Mouse (Mus musculus) left cerebral cortex, adult 8-10 months (tissue): ENCODE measurements around the gene Odf3l2. TPM values are rescaled to one million over a fixed set of nuclear protein-coding genes. Genes with fewer than 3 reads are reported as not detected.

ENCODE experiments used
- total RNA-seq, 4 experiments: library from RNA; stranded (reverse); gene quantifications; 2 replicates each; pipeline ENCODE4 v1.2.4; 2022

Gene Odf3l2
- total RNA-seq, 4 experiments from 2014 or later = 0.42 to 0.70 (median 0.47) TPM

Other genes starting within 250 kb of the Odf3l2 start
- gene Vmn2r83, start 177.0 kb downstream of the Odf3l2 start, total RNA-seq = not detected
- 1 to 10 TPM; 4.8 to 6.3 (median 6.1) TPM for gene Plpp2, start 111.9 kb downstream of the Odf3l2 start, total RNA-seq
- gene Mier2, start 90.5 kb downstream of the Odf3l2 start, total RNA-seq = 10 to 100 TPM; 43.1 to 48.8 (median 47.9) TPM
- 1 to 10 TPM in 1 of 4 experiments, under 1 TPM in 3; 0.33 to 1.3 (median 0.90) TPM for gene Theg, start 58.4 kb downstream of the Odf3l2 start, total RNA-seq
- gene C2cd4c, start 31.7 kb downstream of the Odf3l2 start, total RNA-seq = 10 to 100 TPM; 16.1 to 18.6 (median 17.1) TPM
- gene Shc2, start 7.8 kb downstream of the Odf3l2 start, total RNA-seq = 10 to 100 TPM; 40.2 to 48.4 (median 43.4) TPM
- gene Madcam1, start 18.8 kb upstream of the Odf3l2 start, total RNA-seq = under 1 TPM in 1 of 4 experiments, not detected in 3; 0.35 TPM
- gene Tpgs1, start 23.6 kb upstream of the Odf3l2 start, total RNA-seq = 10 to 100 TPM; 65.1 to 74.5 (median 69.8) TPM
- 10 to 100 TPM; 65.7 to 72.5 (median 70.4) TPM for gene Cdc34, start 36.5 kb upstream of the Odf3l2 start, total RNA-seq
- 1 to 10 TPM; 2.2 to 3.6 (median 3.2) TPM for gene Gzmm, start 43.3 kb upstream of the Odf3l2 start, total RNA-seq
- 100 to 1,000 TPM; 545 to 609 (median 570) TPM for gene Bsg, start 58.8 kb upstream of the Odf3l2 start, total RNA-seq
- gene Hcn2, start 70.9 kb upstream of the Odf3l2 start, total RNA-seq = 100 to 1,000 TPM; 162 to 182 (median 166) TPM
- 10 to 100 TPM; 47.9 to 56.7 (median 51.6) TPM for gene Polrmt, start 100.8 kb upstream of the Odf3l2 start, total RNA-seq
- 1 to 10 TPM; 4.7 to 5.9 (median 5.8) TPM for gene Fgf22, start 109.3 kb upstream of the Odf3l2 start, total RNA-seq
- gene Rnf126, start 121.2 kb upstream of the Odf3l2 start, total RNA-seq = 10 to 100 TPM; 76.8 to 92.1 (median 86.8) TPM
- gene Fstl3, start 131.5 kb upstream of the Odf3l2 start, total RNA-seq = 1 to 10 TPM; 2.5 to 3.6 (median 2.7) TPM
- gene Prss57, start 145.2 kb upstream of the Odf3l2 start, total RNA-seq = under 1 TPM; 0.14 to 0.63 (median 0.39) TPM
- 100 to 1,000 TPM; 265 to 281 (median 267) TPM for gene Palm, start 147.8 kb upstream of the Odf3l2 start, total RNA-seq
- under 1 TPM; 0.32 to 0.89 (median 0.54) TPM for gene Misp, start 175.3 kb upstream of the Odf3l2 start, total RNA-seq
- 10 to 100 TPM; 59.3 to 67.3 (median 63.6) TPM for gene Ptbp1, start 208.7 kb upstream of the Odf3l2 start, total RNA-seq
- gene Prtn3, start 228.7 kb upstream of the Odf3l2 start, total RNA-seq = 1 to 10 TPM; 2.4 to 3.2 (median 2.7) TPM
- 10 to 100 TPM; 49.7 to 56.0 (median 52.7) TPM for gene Plppr3, start 228.9 kb upstream of the Odf3l2 start, total RNA-seq
- not detected for gene Elane, start 240.5 kb upstream of the Odf3l2 start, total RNA-seq
- not detected for gene Cfd, start 245.1 kb upstream of the Odf3l2 start, total RNA-seq